Mouse (Mus musculus): ENCODE measurements around the gene Tmem235. TPM values are rescaled to one million over a fixed set of nuclear protein-coding genes. Genes with fewer than 3 reads are reported as not detected.

Tmem235 gene
- polyA plus RNA-seq, 1 experiment from 2014 or later = not detected

DNA sequence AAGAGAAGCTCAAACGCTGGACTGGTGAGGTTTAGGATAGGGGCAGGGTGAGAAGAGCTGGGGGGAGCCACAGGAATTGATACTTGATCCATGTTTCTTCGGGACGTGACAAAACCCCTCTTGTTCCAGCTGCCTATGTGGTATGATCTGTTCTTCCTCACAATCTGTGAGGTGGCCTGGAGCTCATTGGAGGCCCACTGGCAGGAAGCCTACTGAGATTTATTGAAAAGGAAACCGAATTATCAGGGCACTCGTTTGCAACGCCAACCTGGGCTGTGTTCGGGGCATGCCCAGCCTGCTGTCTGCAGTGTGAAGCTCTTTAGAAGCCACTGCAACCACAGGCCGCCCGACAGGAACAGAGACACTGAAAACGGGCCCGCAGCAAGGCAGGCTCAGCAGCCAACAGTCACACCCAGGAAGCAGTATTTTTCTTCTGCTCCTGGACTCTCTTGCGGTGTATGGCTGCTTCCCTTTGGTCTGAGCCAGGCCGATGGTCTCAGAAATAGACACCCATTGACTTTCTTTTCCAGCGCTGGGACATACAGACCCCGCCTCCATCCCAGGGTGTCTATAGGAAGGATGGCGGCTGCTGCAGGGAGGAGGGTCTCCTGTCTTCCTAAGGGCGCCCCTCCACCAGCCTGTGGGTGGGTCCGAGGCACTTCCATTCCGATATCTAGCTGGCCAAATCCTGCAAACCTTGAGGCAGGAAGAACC is 12.1 kb upstream of the Tmem235 start:
- Histone ChIP-seq H3K4me1 (ENCODE audit: control insufficient read depth, insufficient read depth, low read length) (peaks cover 21% of the 10 kb centered on the region), H3K9me3 (replicated peaks; ENCODE audit: control insufficient read depth, low read length) (no peaks in the 10 kb centered on the region), H3K36me3 (ENCODE audit: control insufficient read depth, insufficient read depth, low read length) (peaks cover 8% of the 10 kb centered on the region), H3K4me3 (ENCODE audit: low read depth, low read length) (peak overlapping the region; percentile 66), H3K4me2 (peak overlapping the region; percentile 78), H3K27me3 (ENCODE audit: control insufficient read depth, insufficient read depth, low read length) (no peaks in the 10 kb centered on the region), H3K9ac (ENCODE audit: low read depth, low read length) (peak overlapping the region; percentile 68), H3K27ac (ENCODE audit: low read depth, low read length) (peak overlapping the region; percentile 84)
- ATAC-seq (replicated peaks; ENCODE audit: insufficient number of reproducible peaks, low FRiP score, low TSS enrichment) = peak; percentile 62
- WGBS (ENCODE audit: insufficient replicate concordance) = 11% methylated on average over 19 of the region's 19 CpGs

DNA sequence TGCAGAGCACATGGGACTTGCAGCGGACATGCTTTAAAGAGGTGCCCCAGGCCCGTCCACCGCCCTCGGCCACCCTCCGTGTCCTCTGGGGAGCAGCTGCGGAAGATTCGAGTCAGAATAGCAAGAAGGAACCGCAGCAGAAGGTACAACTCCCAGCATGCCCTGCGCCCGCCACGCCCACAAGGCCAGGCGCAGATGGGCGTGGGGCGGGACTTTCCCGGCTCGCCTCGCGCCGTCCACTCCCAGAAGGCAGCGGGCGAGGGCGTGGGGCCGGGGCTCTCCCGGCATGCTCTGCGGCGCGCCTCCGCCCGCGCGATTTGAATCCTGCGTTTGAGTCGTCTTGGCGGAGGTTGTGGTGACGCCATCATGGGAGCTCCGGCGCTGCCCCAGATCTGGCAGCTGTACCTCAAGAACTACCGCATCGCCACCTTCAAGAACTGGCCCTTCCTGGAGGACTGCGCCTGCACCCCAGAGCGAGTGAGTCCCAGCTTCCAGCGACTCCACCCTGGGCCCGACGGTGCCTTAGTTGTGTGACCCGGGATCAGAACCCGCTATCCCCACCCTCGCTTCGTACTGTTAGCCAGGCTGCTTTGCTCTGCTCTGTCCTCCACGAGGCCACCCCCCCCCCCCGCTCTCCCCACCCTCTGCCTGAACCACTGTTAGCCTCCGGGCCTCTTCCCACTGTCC is 11.4 kb upstream of the Tmem235 start, which contains the start of gene Birc5:
Gene Birc5 (plus strand): TSS at position 267 of the 687 bp plus-strand sequence.
- 0% methylated on average over 44 of the region's 51 CpGs for WGBS (ENCODE audit: insufficient replicate concordance)
- H3K4me2 ChIP-seq = peak within 1 kb of the TSS; percentile 78
- H3K27me3 ChIP-seq (ENCODE audit: control insufficient read depth, insufficient read depth, low read length) = no peaks in the 10 kb centered on the region
- ATAC-seq (replicated peaks; ENCODE audit: insufficient number of reproducible peaks, low FRiP score, low TSS enrichment) = peak; percentile 92
- peak within 1 kb of the TSS; percentile 86 for H3K9ac ChIP-seq (ENCODE audit: low read depth, low read length)
- H3K9me3 ChIP-seq (replicated peaks; ENCODE audit: control insufficient read depth, low read length) = no peaks in the 10 kb centered on the region
- H3K4me1 ChIP-seq (ENCODE audit: control insufficient read depth, insufficient read depth, low read length) = peaks cover 21% of the 10 kb centered on the region
- H3K27ac ChIP-seq (ENCODE audit: low read depth, low read length) = peak within 1 kb of the TSS; percentile 84
- peaks cover 15% of the 10 kb centered on the region for H3K36me3 ChIP-seq (ENCODE audit: control insufficient read depth, insufficient read depth, low read length)
- peak within 1 kb of the TSS; percentile 66 for H3K4me3 ChIP-seq (ENCODE audit: low read depth, low read length)

DNA sequence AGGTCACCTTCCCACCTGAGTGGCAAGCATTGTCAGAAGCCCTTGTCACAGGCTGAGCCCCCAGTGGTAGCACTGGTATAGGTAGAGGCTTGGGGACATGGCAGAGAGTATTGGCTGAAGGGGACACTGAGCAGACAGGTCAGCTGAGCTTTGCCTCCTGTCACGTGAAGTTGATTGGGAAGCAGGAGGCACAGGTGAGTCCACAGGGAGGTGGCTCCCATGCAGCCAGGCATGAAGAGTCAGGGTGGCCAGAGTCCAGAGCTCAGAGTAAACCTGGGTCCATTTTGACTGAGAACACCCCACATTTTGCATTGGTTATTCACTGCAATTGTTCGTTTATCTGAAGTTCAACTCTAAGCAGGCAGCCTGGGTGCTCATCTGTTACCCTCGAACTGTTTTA is 7.7 kb upstream of the Tmem235 start:
- H3K27ac ChIP-seq (ENCODE audit: low read depth, low read length) = no peak overlapping the region
- H3K4me3 ChIP-seq (ENCODE audit: low read depth, low read length) = no peak overlapping the region
- no peak overlapping the region for H3K4me2 ChIP-seq
- H3K27me3 ChIP-seq (ENCODE audit: control insufficient read depth, insufficient read depth, low read length) = no peaks in the 10 kb centered on the region
- WGBS (ENCODE audit: insufficient replicate concordance) = 85% methylated on average over 3 of the region's 3 CpGs
- no peaks in the 10 kb centered on the region for H3K9me3 ChIP-seq (replicated peaks; ENCODE audit: control insufficient read depth, low read length)
- peaks cover 35% of the 10 kb centered on the region for H3K36me3 ChIP-seq (ENCODE audit: control insufficient read depth, insufficient read depth, low read length)
- H3K9ac ChIP-seq (ENCODE audit: low read depth, low read length) = no peak overlapping the region
- ATAC-seq (replicated peaks; ENCODE audit: insufficient number of reproducible peaks, low FRiP score, low TSS enrichment) = no peak
- H3K4me1 ChIP-seq (ENCODE audit: control insufficient read depth, insufficient read depth, low read length) = peaks cover 17% of the 10 kb centered on the region

GRCm38 (mm10) chr11:117854241-117854640 is 6.3 kb upstream of the Tmem235 start:
- no peak overlapping the region for H3K9ac ChIP-seq (ENCODE audit: low read depth, low read length)
- ATAC-seq (replicated peaks; ENCODE audit: insufficient number of reproducible peaks, low FRiP score, low TSS enrichment) = no peak
- 91% methylated on average over 9 of the region's 9 CpGs for WGBS (ENCODE audit: insufficient replicate concordance)
- no peaks in the 10 kb centered on the region for H3K9me3 ChIP-seq (replicated peaks; ENCODE audit: control insufficient read depth, low read length)
- no peak overlapping the region for H3K4me3 ChIP-seq (ENCODE audit: low read depth, low read length)
- peaks cover 11% of the 10 kb centered on the region for H3K4me1 ChIP-seq (ENCODE audit: control insufficient read depth, insufficient read depth, low read length)
- peaks cover 4% of the 10 kb centered on the region; the same call in 1 of the 2 replicates for H3K27me3 ChIP-seq (ENCODE audit: control insufficient read depth, insufficient read depth, low read length)
- H3K4me2 ChIP-seq = no peak overlapping the region
- peaks cover 35% of the 10 kb centered on the region for H3K36me3 ChIP-seq (ENCODE audit: control insufficient read depth, insufficient read depth, low read length)
- no peak overlapping the region for H3K27ac ChIP-seq (ENCODE audit: low read depth, low read length)

GRCm38 (mm10) chr11:117855360-117855759 is 5.2 kb upstream of the Tmem235 start:
- no peak for ATAC-seq (replicated peaks; ENCODE audit: insufficient number of reproducible peaks, low FRiP score, low TSS enrichment)
- peaks cover 35% of the 10 kb centered on the region for H3K36me3 ChIP-seq (ENCODE audit: control insufficient read depth, insufficient read depth, low read length)
- H3K9me3 ChIP-seq (replicated peaks; ENCODE audit: control insufficient read depth, low read length) = no peaks in the 10 kb centered on the region
- H3K27ac ChIP-seq (ENCODE audit: low read depth, low read length) = no peak overlapping the region
- H3K4me1 ChIP-seq (ENCODE audit: control insufficient read depth, insufficient read depth, low read length) = peaks cover 5% of the 10 kb centered on the region
- no peak overlapping the region for H3K4me2 ChIP-seq
- H3K9ac ChIP-seq (ENCODE audit: low read depth, low read length) = no peak overlapping the region
- no peak overlapping the region for H3K4me3 ChIP-seq (ENCODE audit: low read depth, low read length)
- 90% methylated on average over 5 of the region's 5 CpGs for WGBS (ENCODE audit: insufficient replicate concordance)
- peaks cover 15% of the 10 kb centered on the region for H3K27me3 ChIP-seq (ENCODE audit: control insufficient read depth, insufficient read depth, low read length)

DNA sequence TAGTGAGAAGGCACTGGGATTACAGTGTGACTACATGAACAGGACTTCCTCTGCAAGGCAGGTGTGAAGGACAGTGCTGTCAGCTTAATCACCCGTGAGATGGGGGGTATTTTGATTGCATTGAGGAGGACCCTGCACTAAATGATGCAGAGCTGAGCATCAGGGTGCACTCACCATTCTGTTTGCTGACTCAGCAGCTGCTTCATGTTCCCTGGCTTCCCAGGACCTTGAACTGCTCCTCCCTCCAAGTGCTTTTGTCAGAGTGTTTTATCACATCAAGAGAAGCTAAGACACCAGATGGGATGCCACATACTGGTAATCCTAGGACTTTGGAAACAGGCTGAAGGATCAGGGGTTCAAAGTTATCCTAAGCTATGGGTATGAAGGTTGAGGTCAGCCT is 4.6 kb upstream of the Tmem235 start:
- Histone ChIP-seq H3K9me3 (replicated peaks; ENCODE audit: control insufficient read depth, low read length) (no peaks in the 10 kb centered on the region), H3K4me2 (no peak overlapping the region), H3K4me1 (ENCODE audit: control insufficient read depth, insufficient read depth, low read length) (0 out of 2 replicates have a peak, but pooled peaks cover 3% of the 10 kb centered on the region), H3K9ac (ENCODE audit: low read depth, low read length) (no peak overlapping the region), H3K36me3 (ENCODE audit: control insufficient read depth, insufficient read depth, low read length) (peaks cover 35% of the 10 kb centered on the region), H3K27me3 (ENCODE audit: control insufficient read depth, insufficient read depth, low read length) (peaks cover 20% of the 10 kb centered on the region), H3K4me3 (ENCODE audit: low read depth, low read length) (no peak overlapping the region), H3K27ac (ENCODE audit: low read depth, low read length) (no peak overlapping the region)
- WGBS (ENCODE audit: insufficient replicate concordance) = 81% methylated on average over 1 of the region's 1 CpGs
- ATAC-seq (replicated peaks; ENCODE audit: insufficient number of reproducible peaks, low FRiP score, low TSS enrichment) = no peak

DNA sequence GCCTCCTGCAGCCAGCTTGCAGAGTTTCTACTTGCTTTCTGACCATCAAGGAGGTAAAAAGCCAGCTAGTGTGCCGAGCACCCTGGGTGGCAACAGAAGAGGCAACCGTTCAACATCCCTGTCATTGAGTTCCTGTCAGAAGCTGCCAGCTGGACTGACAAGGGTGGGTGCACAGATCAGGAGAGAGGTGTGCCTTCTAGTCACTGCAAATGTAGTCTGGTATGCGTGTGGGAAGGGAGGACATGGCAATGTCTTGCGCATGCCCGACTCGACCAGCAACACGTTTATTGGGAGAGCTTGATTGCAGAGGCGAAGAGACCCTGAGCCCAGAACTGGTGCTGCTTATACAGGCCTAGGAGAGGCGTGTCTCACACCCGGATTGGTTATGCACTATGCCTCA is 3.1 kb upstream of the Tmem235 start:
- Histone ChIP-seq H3K27ac (ENCODE audit: low read depth, low read length) (no peak overlapping the region), H3K4me2 (no peak overlapping the region), H3K4me3 (ENCODE audit: low read depth, low read length) (no peak overlapping the region), H3K27me3 (ENCODE audit: control insufficient read depth, insufficient read depth, low read length) (peaks cover 35% of the 10 kb centered on the region), H3K9me3 (replicated peaks; ENCODE audit: control insufficient read depth, low read length) (no peaks in the 10 kb centered on the region), H3K4me1 (ENCODE audit: control insufficient read depth, insufficient read depth, low read length) (0 out of 2 replicates have a peak, but pooled peaks cover 3% of the 10 kb centered on the region), H3K36me3 (ENCODE audit: control insufficient read depth, insufficient read depth, low read length) (peaks cover 35% of the 10 kb centered on the region), H3K9ac (ENCODE audit: low read depth, low read length) (no peak overlapping the region)
- 92% methylated on average over 10 of the region's 10 CpGs for WGBS (ENCODE audit: insufficient replicate concordance)
- ATAC-seq (replicated peaks; ENCODE audit: insufficient number of reproducible peaks, low FRiP score, low TSS enrichment) = no peak

GRCm38 (mm10) chr11:117858392-117858791 is 2.2 kb upstream of the Tmem235 start:
- 62% methylated on average over 3 of the region's 3 CpGs for WGBS (ENCODE audit: insufficient replicate concordance)
- H3K4me1 ChIP-seq (ENCODE audit: control insufficient read depth, insufficient read depth, low read length) = 0 out of 2 replicates have a peak, but pooled peaks cover 3% of the 10 kb centered on the region
- no peaks in the 10 kb centered on the region for H3K9me3 ChIP-seq (replicated peaks; ENCODE audit: control insufficient read depth, low read length)
- no peak overlapping the region for H3K4me3 ChIP-seq (ENCODE audit: low read depth, low read length)
- H3K27ac ChIP-seq (ENCODE audit: low read depth, low read length) = no peak overlapping the region
- no peak for ATAC-seq (replicated peaks; ENCODE audit: insufficient number of reproducible peaks, low FRiP score, low TSS enrichment)
- H3K9ac ChIP-seq (ENCODE audit: low read depth, low read length) = no peak overlapping the region
- peaks cover 44% of the 10 kb centered on the region for H3K27me3 ChIP-seq (ENCODE audit: control insufficient read depth, insufficient read depth, low read length)
- peaks cover 27% of the 10 kb centered on the region for H3K36me3 ChIP-seq (ENCODE audit: control insufficient read depth, insufficient read depth, low read length)
- no peak overlapping the region for H3K4me2 ChIP-seq

Measured in heart, embryonic 11.5 days (tissue).